Mouse (Mus musculus) lung, embryonic 14.5 days (tissue): Measurements from ENCODE around the gene Islr. TPM values are rescaled to one million over a fixed set of nuclear protein-coding genes. Genes with fewer than 3 reads are reported as not detected.

Experiments used
- ATAC-seq: fragments of 200-750 bp; cut with Nextera tagmentation; 2 replicates; pipeline ENCODE4 v1.8.0; 2017; ENCODE audit warnings: mild to moderate bottlenecking, moderate TSS enrichment, moderate library complexity; ENCODE audit not compliant: insufficient read depth
- DNase-seq: peaks from one replicate; pipeline ENCODE4 v3.0.0-alpha.2; 2015
- H3K27ac ChIP-seq: fragments of 300-500 bp; sonication (generic); 2 replicates; pipeline ENCODE4 v1.5.1; 2014; ENCODE audit warnings: low read depth, mild to moderate bottlenecking, moderate library complexity
- H3K27me3 ChIP-seq: fragments of 300-500 bp; sonication (generic); 2 replicates; pipeline ENCODE4 v1.6.1; 2014; ENCODE audit warnings: low read length, control low read depth; ENCODE audit not compliant: insufficient read depth
- H3K36me3 ChIP-seq: fragments of 300-500 bp; sonication (generic); 2 replicates; pipeline ENCODE4 v1.6.1; 2014; ENCODE audit warnings: control low read depth; ENCODE audit not compliant: insufficient read depth
- H3K4me1 ChIP-seq: fragments of 300-500 bp; sonication (generic); 2 replicates; pipeline ENCODE4 v1.6.1; 2014; ENCODE audit warnings: antibody characterized with exemption, control low read depth; ENCODE audit not compliant: insufficient read depth
- H3K4me2 ChIP-seq: fragments of 300-500 bp; sonication (generic); 2 replicates; pipeline ENCODE4 v1.6.1; 2014; ENCODE audit warnings: mild to moderate bottlenecking
- H3K4me3 ChIP-seq: fragments of 300-500 bp; sonication (generic); 2 replicates; pipeline ENCODE4 v1.5.1; 2014; ENCODE audit warnings: low read depth, low read length
- H3K9ac ChIP-seq: fragments of 300-500 bp; sonication (generic); 2 replicates; pipeline ENCODE4 v1.6.1; 2014
- H3K9me3 ChIP-seq: fragments of 300-500 bp; sonication (generic); 2 replicates; pipeline ENCODE4 v1.6.1; 2016; ENCODE audit warnings: low read depth, low read length, control low read depth
- CTCF ChIP-seq: IDR thresholded peaks from 2 replicates; pipeline ENCODE4 v1.5.1; 2016; ENCODE audit warnings: antibody characterized with exemption, low read depth
- WGBS: fragments of 180-500 bp; shearing (Covaris S2); extraction: QIAGEN DNeasy Blood & Tissue Kit; methylation state at CpG from one replicate; pipeline ENCODE4 v1.1.7; 2014; 5-methylcytosine and 5-hydroxymethylcytosine counted together
- polyA plus RNA-seq: library from polyadenylated mRNA; unstranded; fragments of >200 nt; fragmentation: Nextera tagmentation; extraction: Ambion mirVana; gene quantifications from 2 replicates; pipeline ENCODE4 v1.2.1, GENCODE M21; 2014

The Islr gene
- polyA plus RNA-seq, 1 experiment from 2014 or later: 60.2 TPM

DNA sequence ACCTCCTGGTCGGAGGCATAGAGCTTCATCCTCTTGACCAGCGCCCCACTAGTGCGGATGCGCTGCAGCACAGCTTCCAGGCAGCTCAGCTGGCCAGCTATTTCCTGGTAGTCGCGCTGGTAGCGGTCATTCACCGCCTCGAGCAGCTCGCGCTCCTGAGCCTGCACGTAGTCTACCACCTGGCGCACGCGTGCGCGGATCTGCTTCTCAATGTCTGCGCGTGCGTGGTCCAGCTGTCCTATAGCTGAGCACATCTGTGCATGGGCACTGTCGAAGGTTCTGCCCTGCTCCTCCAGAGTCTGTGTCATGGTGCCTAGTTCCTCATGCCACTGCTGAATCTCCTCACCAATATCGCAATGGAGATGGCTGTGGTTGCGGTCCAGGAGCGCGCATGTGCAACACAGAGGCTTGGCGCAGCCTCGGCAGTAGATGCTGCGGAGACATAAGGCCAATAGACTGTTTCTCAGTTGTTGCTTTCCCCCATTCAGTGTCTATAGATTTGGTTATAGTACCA, 30.5 kb upstream of the Islr start:
- H3K4me1 ChIP-seq: no peaks in the 10 kb centered on the region
- H3K4me2 ChIP-seq: no peak overlapping the region
- H3K9me3 ChIP-seq: no peaks in the 10 kb centered on the region
- H3K36me3 ChIP-seq: peaks cover 45% of the 10 kb centered on the region
- no peak for TF ChIP-seq CTCF
- no peak for DNase-seq
- H3K4me3 ChIP-seq: no peak overlapping the region
- H3K9ac ChIP-seq: no peak overlapping the region
- no peak for ATAC-seq
- H3K27me3 ChIP-seq: no peaks in the 10 kb centered on the region
- H3K27ac ChIP-seq: no peak overlapping the region
- 96% methylated on average over 28 of the region's 28 CpGs for WGBS

- Histone ChIP-seq H3K27ac (peak overlapping the region; percentile 50; the same call in 1 of the 2 replicates), H3K27me3 (no peaks in the 10 kb centered on the region), H3K4me1 (no peaks in the 10 kb centered on the region), H3K4me3 (no peak overlapping the region), H3K4me2 (no peak overlapping the region), H3K9ac (no peak overlapping the region), H3K36me3 (peaks cover 67% of the 10 kb centered on the region), H3K9me3 (no peaks in the 10 kb centered on the region)
- TF ChIP-seq CTCF: no peak
- 64% methylated on average over 5 of the region's 5 CpGs for WGBS
- ATAC-seq (no peak), DNase-seq (peak; percentile 41)
Measured at GRCm38 (mm10) chr9:58232374-58232773, 28.3 kb upstream of the Islr start.

- ATAC-seq (no peak), DNase-seq (no peak)
- H3K9me3 ChIP-seq: no peaks in the 10 kb centered on the region
- WGBS: 67% methylated on average over 6 of the region's 6 CpGs
- peaks cover 70% of the 10 kb centered on the region for H3K36me3 ChIP-seq
- no peak overlapping the region for H3K9ac ChIP-seq
- H3K4me1 ChIP-seq: no peaks in the 10 kb centered on the region
- TF ChIP-seq CTCF: no peak
- no peak overlapping the region for H3K4me2 ChIP-seq
- H3K27ac ChIP-seq: peak overlapping the region; percentile 49; the same call in 1 of the 2 replicates
- H3K27me3 ChIP-seq: no peaks in the 10 kb centered on the region
- H3K4me3 ChIP-seq: no peak overlapping the region
Measured at GRCm38 (mm10) chr9:58231746-58232145, 27.6 kb upstream of the Islr start.

GRCm38 (mm10) chr9:58228777-58229466, 24.8 kb upstream of the Islr start:
- 94% methylated on average over 9 of the region's 9 CpGs for WGBS
- ATAC-seq (no peak), DNase-seq (no peak)
- no peaks in the 10 kb centered on the region for H3K4me1 ChIP-seq
- TF ChIP-seq CTCF: no peak
- H3K27ac ChIP-seq: no peak overlapping the region
- H3K9ac ChIP-seq: no peak overlapping the region
- H3K4me2 ChIP-seq: no peak overlapping the region
- H3K4me3 ChIP-seq: no peak overlapping the region
- peaks cover 72% of the 10 kb centered on the region for H3K36me3 ChIP-seq
- H3K9me3 ChIP-seq: no peaks in the 10 kb centered on the region
- H3K27me3 ChIP-seq: no peaks in the 10 kb centered on the region

GRCm38 (mm10) chr9:58225915-58226913, 22.1 kb upstream of the Islr start:
- H3K4me2 ChIP-seq: no peak overlapping the region
- ATAC-seq: no peak
- peak; percentile 81 for TF ChIP-seq CTCF
- WGBS: 63% methylated on average over 9 of the region's 9 CpGs
- H3K27ac ChIP-seq: no peak overlapping the region
- H3K27me3 ChIP-seq: no peaks in the 10 kb centered on the region
- peak; percentile 67 for DNase-seq
- no peak overlapping the region for H3K9ac ChIP-seq
- H3K36me3 ChIP-seq: peaks cover 62% of the 10 kb centered on the region
- H3K9me3 ChIP-seq: no peaks in the 10 kb centered on the region
- no peaks in the 10 kb centered on the region for H3K4me1 ChIP-seq
- no peak overlapping the region for H3K4me3 ChIP-seq

DNA sequence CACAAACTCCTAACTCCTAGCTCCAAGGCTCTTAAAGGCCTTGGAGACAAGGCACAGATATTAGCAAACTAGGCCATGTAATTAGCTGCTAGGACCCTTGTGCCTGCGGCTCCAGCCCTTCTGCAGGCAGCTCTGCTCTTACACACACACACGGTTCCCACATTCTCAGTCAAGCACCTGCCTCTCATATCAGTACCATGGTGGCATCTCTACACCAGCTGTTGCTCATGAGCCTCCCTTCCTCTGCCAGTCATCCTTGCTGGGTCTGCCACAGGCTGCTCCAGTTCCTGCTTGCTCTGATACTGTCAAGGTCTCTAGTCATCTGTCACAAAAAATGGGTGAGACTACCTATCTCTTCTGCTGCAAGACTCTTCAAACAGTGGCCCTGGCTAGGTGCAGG, 20.2 kb upstream of the Islr start:
- WGBS: 92% methylated on average over 2 of the region's 2 CpGs
- Histone ChIP-seq H3K9ac (no peak overlapping the region), H3K9me3 (no peaks in the 10 kb centered on the region), H3K4me1 (no peaks in the 10 kb centered on the region), H3K27me3 (no peaks in the 10 kb centered on the region), H3K36me3 (peaks cover 60% of the 10 kb centered on the region), H3K4me2 (no peak overlapping the region), H3K4me3 (no peak overlapping the region), H3K27ac (no peak overlapping the region)
- no peak for ATAC-seq
- no peak for TF ChIP-seq CTCF
- no peak for DNase-seq
